Mouse (Mus musculus) kidney, embryonic 14.5 days (tissue): ENCODE data around the gene Tmem200b. TPM values are rescaled to one million over a fixed set of nuclear protein-coding genes. Genes with fewer than 3 reads are reported as not detected.

Source experiments
- ATAC-seq: fragments of 200-750 bp; cut with Nextera tagmentation; 2 replicates; pipeline ENCODE4 v1.8.0; 2017; ENCODE audit warnings: moderate number of reproducible peaks, mild to moderate bottlenecking, moderate TSS enrichment, moderate library complexity; ENCODE audit not compliant: low FRiP score, low TSS enrichment
- H3K27ac ChIP-seq: fragments of 300-500 bp; sonication (generic); 2 replicates; pipeline ENCODE4 v1.5.1; 2014; ENCODE audit warnings: low read depth, mild to moderate bottlenecking, low read length, moderate library complexity, mixed read lengths
- H3K27me3 ChIP-seq: fragments of 300-500 bp; sonication (generic); 2 replicates; pipeline ENCODE4 v1.6.1; 2014; ENCODE audit warnings: mild to moderate bottlenecking, low read length; ENCODE audit not compliant: control insufficient read depth, insufficient read depth
- H3K36me3 ChIP-seq: fragments of 300-500 bp; sonication (generic); 2 replicates; pipeline ENCODE4 v1.6.1; 2014; ENCODE audit warnings: low read length, mixed read lengths; ENCODE audit not compliant: control insufficient read depth, insufficient read depth
- H3K4me1 ChIP-seq: fragments of 300-500 bp; sonication (generic); 2 replicates; pipeline ENCODE4 v1.6.1; 2014; ENCODE audit warnings: low read length, mixed read lengths; ENCODE audit not compliant: control insufficient read depth, insufficient read depth
- H3K4me2 ChIP-seq: fragments of 300-500 bp; sonication (generic); replicated peaks from 2 replicates; pipeline ENCODE4 v1.6.1; 2014; ENCODE audit warnings: low read depth, mild to moderate bottlenecking, low read length
- H3K4me3 ChIP-seq: fragments of 300-500 bp; sonication (generic); 2 replicates; pipeline ENCODE4 v1.5.1; 2014; ENCODE audit warnings: mild to moderate bottlenecking, low read length
- H3K9ac ChIP-seq: fragments of 300-500 bp; sonication (generic); 2 replicates; pipeline ENCODE4 v1.6.1; 2014; ENCODE audit warnings: low read depth, mild to moderate bottlenecking, low read length, moderate library complexity
- H3K9me3 ChIP-seq: fragments of 300-500 bp; sonication (generic); 2 replicates; pipeline ENCODE4 v1.6.1; 2016; ENCODE audit warnings: low read length; ENCODE audit not compliant: control insufficient read depth
- WGBS: fragments of 180-500 bp; shearing (Covaris S2); extraction: QIAGEN DNeasy Blood & Tissue Kit; methylation state at CpG from one replicate; pipeline ENCODE4 v1.1.7; 2014; 5-methylcytosine and 5-hydroxymethylcytosine counted together
- polyA plus RNA-seq: library from polyadenylated mRNA; unstranded; fragments of >200 nt; fragmentation: Nextera tagmentation; extraction: Ambion mirVana; gene quantifications from 2 replicates; pipeline ENCODE4 v1.2.1, GENCODE M21; 2014

Tmem200b gene
- polyA plus RNA-seq, 1 experiment from 2014 or later: 1.8 TPM

DNA sequence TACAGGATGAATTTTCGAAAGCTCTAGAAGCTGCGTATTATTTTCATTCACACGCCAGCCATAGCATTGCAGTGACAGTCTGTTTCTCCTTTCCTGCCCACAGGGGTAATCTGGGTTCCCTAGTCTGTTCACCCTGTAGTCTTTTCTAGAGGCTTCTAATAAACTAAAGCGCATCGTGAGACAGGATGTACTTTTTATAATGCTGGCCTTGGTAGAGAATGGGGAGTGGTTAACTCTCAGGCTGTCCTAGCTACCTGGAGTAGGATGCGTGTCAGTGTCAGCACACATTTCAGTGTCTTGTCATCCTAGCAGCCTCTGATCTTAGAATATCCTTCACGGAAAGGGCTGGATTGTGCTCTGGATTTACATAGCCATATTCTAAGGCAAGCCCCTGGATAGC lies 40.3 kb upstream of the Tmem200b start:
- Histone ChIP-seq H3K4me2 (no peak overlapping the region), H3K27me3 (no peaks in the 10 kb centered on the region), H3K9me3 (no peaks in the 10 kb centered on the region), H3K9ac (no peak overlapping the region), H3K4me1 (peaks cover 10% of the 10 kb centered on the region; the same call in 1 of the 2 replicates), H3K4me3 (no peak overlapping the region), H3K27ac (no peak overlapping the region), H3K36me3 (peaks cover 17% of the 10 kb centered on the region; the same call in 1 of the 2 replicates)
- no peak for ATAC-seq
- 89% methylated on average over 7 of the region's 7 CpGs for WGBS

DNA sequence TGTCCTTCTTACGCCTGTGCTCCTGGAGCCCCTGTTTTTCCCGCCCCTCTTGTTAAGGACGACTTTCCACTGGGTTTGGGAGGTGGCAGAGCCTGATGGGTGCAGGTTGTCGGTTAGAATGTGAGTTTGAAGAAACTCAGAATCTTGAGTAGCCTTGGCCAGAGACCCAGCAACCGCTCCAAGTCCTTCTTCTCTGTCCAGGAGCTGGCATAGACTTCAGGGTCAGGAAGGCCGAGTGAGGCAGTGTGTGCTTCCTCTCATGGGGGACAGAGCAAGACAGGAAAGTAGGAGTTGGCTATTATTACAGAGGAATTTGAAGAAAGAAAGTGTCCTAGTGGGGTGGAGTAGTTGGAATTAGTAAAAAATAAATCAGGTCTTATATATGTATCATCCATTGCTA lies 38.0 kb upstream of the Tmem200b start:
- no peak for ATAC-seq
- H3K4me3 ChIP-seq: no peak overlapping the region
- H3K4me2 ChIP-seq: no peak overlapping the region
- no peak overlapping the region for H3K9ac ChIP-seq
- WGBS: 68% methylated on average over 6 of the region's 6 CpGs
- H3K4me1 ChIP-seq: no peaks in the 10 kb centered on the region
- no peak overlapping the region for H3K27ac ChIP-seq
- peaks cover 27% of the 10 kb centered on the region; the same call in 1 of the 2 replicates for H3K36me3 ChIP-seq
- H3K9me3 ChIP-seq: no peaks in the 10 kb centered on the region
- H3K27me3 ChIP-seq: no peaks in the 10 kb centered on the region

- Histone ChIP-seq H3K4me1 (no peaks in the 10 kb centered on the region), H3K9ac (no peak overlapping the region), H3K36me3 (peaks cover 30% of the 10 kb centered on the region; the same call in 1 of the 2 replicates), H3K9me3 (no peaks in the 10 kb centered on the region), H3K27ac (no peak overlapping the region), H3K4me3 (no peak overlapping the region), H3K27me3 (no peaks in the 10 kb centered on the region), H3K4me2 (no peak overlapping the region)
- 78% methylated on average over 6 of the region's 6 CpGs for WGBS
- ATAC-seq: no peak
Measured at GRCm38 (mm10) chr4:131885376-131885775, 36.2 kb upstream of the Tmem200b start.

DNA sequence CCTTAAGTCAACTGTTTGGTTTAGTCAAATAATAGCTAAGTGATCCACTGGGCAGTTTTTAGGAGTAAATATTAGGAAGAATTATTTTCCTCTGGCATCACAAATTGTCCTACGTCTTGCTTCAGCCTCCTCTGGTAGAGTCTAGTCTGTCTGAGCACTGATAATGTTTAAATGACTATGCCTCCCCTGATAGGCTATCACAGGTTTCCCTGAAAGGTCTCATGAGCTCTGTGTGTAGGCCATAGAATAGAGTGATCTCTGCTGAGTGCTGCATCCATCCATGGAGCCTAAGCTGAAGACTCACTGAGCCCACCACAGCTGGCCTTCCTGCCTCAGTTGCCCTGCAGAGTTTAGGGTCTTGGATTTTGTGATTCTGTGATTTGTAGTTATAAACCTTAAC lies 33.0 kb upstream of the Tmem200b start:
- Histone ChIP-seq H3K4me2 (no peak overlapping the region), H3K4me3 (no peak overlapping the region), H3K27me3 (no peaks in the 10 kb centered on the region), H3K9me3 (no peaks in the 10 kb centered on the region), H3K27ac (no peak overlapping the region), H3K36me3 (peaks cover 56% of the 10 kb centered on the region), H3K4me1 (no peaks in the 10 kb centered on the region), H3K9ac (no peak overlapping the region)
- no peak for ATAC-seq
- 90% methylated on average over 1 of the region's 1 CpGs for WGBS

GRCm38 (mm10) chr4:131890692-131891091 lies 30.9 kb upstream of the Tmem200b start:
- Histone ChIP-seq H3K9ac (no peak overlapping the region), H3K27ac (no peak overlapping the region), H3K36me3 (peaks cover 62% of the 10 kb centered on the region), H3K4me2 (no peak overlapping the region), H3K9me3 (no peaks in the 10 kb centered on the region), H3K4me1 (no peaks in the 10 kb centered on the region), H3K4me3 (no peak overlapping the region), H3K27me3 (no peaks in the 10 kb centered on the region)
- no peak for ATAC-seq
- 89% methylated on average over 3 of the region's 3 CpGs for whole genome bisulfite sequencing

DNA sequence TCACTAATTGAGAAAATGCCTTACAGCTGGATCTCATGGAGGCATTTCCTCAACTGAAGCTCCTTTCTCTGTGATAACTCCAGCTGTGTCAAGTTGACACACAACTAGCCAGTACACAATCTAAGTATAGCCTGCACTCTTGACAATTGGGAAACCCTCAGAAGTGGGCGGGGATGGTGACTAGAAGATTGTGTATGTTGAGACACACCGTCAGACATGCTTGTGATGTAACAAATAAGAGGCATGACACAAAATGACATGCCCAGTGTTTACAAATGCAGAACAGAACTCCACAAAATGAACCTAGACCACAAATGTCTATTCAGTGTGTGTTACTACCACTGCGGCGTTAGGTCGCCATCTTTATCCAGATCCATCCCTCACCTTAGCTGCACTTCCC lies 24.5 kb upstream of the Tmem200b start:
- 96% methylated on average over 5 of the region's 5 CpGs for WGBS
- no peak overlapping the region for H3K4me2 ChIP-seq
- H3K9ac ChIP-seq: no peak overlapping the region
- no peaks in the 10 kb centered on the region for H3K9me3 ChIP-seq
- H3K36me3 ChIP-seq: peaks cover 83% of the 10 kb centered on the region
- H3K4me3 ChIP-seq: no peak overlapping the region
- no peaks in the 10 kb centered on the region for H3K27me3 ChIP-seq
- no peak overlapping the region for H3K27ac ChIP-seq
- H3K4me1 ChIP-seq: no peaks in the 10 kb centered on the region
- no peak for ATAC-seq

- no peak overlapping the region for H3K9ac ChIP-seq
- no peak overlapping the region for H3K4me2 ChIP-seq
- no peaks in the 10 kb centered on the region for H3K4me1 ChIP-seq
- no peak overlapping the region for H3K4me3 ChIP-seq
- H3K36me3 ChIP-seq: peaks cover 82% of the 10 kb centered on the region
- no peaks in the 10 kb centered on the region for H3K9me3 ChIP-seq
- ATAC-seq: no peak
- 94% methylated on average over 8 of the region's 8 CpGs for WGBS
- no peak overlapping the region for H3K27ac ChIP-seq
- H3K27me3 ChIP-seq: no peaks in the 10 kb centered on the region
Measured at GRCm38 (mm10) chr4:131897787-131898186, 23.8 kb upstream of the Tmem200b start.

- Histone ChIP-seq H3K9ac (no peak overlapping the region), H3K27ac (no peak overlapping the region), H3K4me2 (no peak overlapping the region)
Measured at GRCm38 (mm10) chr4:131898503-131899179, 22.9 kb upstream of the Tmem200b start.

DNA sequence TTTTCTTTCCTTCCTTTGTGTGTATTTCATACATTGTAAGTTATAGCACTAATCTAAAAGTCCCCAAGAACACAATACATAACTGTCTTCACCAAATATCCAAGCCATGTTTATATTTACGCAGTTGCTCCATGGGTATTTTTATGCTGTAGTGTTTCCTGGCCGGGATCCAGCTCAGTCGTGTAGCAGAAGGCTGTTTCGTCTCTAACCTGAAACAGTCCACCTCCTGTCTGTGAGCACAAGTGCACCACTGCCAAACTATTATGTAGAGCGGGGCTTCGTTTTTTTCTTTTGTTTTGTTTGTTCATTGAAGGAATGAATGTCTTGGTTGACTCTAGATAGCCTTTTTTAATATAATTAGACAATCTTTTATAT lies 22.4 kb upstream of the Tmem200b start:
- no peak overlapping the region for H3K4me3 ChIP-seq
- H3K27ac ChIP-seq: no peak overlapping the region
- no peak overlapping the region for H3K4me2 ChIP-seq
- no peaks in the 10 kb centered on the region for H3K9me3 ChIP-seq
- WGBS: 88% methylated on average over 6 of the region's 6 CpGs
- H3K9ac ChIP-seq: no peak overlapping the region
- H3K27me3 ChIP-seq: no peaks in the 10 kb centered on the region
- ATAC-seq: no peak
- peaks cover 75% of the 10 kb centered on the region for H3K36me3 ChIP-seq
- no peaks in the 10 kb centered on the region for H3K4me1 ChIP-seq

More at GRCm38 (mm10) chr4:131898503-131899179, 22.9 kb upstream of the Tmem200b start:
- no peak overlapping the region for H3K4me3 ChIP-seq
- no peak for ATAC-seq
- 90% methylated on average over 12 of the region's 12 CpGs for WGBS
- H3K4me1 ChIP-seq: no peaks in the 10 kb centered on the region
- H3K27me3 ChIP-seq: no peaks in the 10 kb centered on the region
- H3K9me3 ChIP-seq: no peaks in the 10 kb centered on the region
- peaks cover 75% of the 10 kb centered on the region for H3K36me3 ChIP-seq
